In the genomic region with DNA sequence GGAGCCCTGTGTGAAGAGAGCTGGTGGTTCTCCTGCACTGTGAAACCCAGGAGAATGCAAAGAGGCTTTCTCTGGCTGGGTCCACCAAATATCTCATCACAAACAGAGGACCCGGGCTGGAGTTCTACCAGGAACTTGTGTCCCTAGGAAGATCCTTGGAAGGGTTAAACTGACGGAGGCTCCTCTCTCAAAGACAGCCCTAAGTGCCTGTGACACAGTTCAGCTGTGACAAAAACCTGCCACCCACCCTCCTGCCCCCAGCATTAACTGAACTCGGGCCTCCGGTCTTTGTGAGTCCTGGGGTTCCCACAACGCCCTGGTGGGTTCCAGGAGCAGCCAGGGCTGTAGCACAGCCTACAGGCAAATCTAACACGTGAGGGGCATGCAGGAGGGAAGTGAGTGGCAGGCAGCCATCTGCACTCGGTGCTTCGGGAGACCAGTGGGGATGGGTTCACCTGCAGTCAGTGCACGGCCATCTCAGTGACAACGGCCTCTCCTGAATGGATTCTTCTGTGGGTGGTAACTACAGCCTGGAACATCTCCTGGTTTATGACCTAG, we compare ENCODE assay signal across 24 mouse cellular contexts. TPM values are rescaled to one million over a fixed set of nuclear protein-coding genes. Genes with fewer than 3 reads are reported as not detected.
"Had no signal": no experiment of that assay in that cellular context is flagged by ENCODE, and none has a peak within 500 bp of the region (broad histone marks: within the 10 kb centered on the region; RNA-seq: fewer than 3 reads in every experiment).

No protein-coding gene starts in this region.

- H3K36me3 ChIP-seq: limb, embryonic 15.5 days; liver, embryonic 12.5 days; midbrain, embryonic 10.5 days; midbrain, embryonic 12.5 days; neural tube, embryonic 13.5 days; neural tube, embryonic 15.5 days had no signal

- H3K4me1 ChIP-seq: midbrain, embryonic 12.5 days had no signal

- H3K27me3 ChIP-seq: limb, embryonic 15.5 days; neural tube, embryonic 13.5 days; neural tube, embryonic 15.5 days had no signal

- H3K9me3 ChIP-seq: limb, embryonic 15.5 days; liver, embryonic 12.5 days; midbrain, embryonic 10.5 days; midbrain, embryonic 12.5 days; neural tube, embryonic 13.5 days; neural tube, embryonic 15.5 days had no signal

- H3K9ac ChIP-seq: limb, embryonic 15.5 days; liver, embryonic 12.5 days; liver, embryonic 14.5 days; midbrain, embryonic 12.5 days; neural tube, embryonic 13.5 days; neural tube, embryonic 15.5 days had no signal

- ATAC-seq: liver, embryonic 12.5 days; midbrain, embryonic 16.5 days had no signal

- H3K27ac ChIP-seq: limb, embryonic 15.5 days; liver, embryonic 12.5 days; liver, embryonic 14.5 days; midbrain, embryonic 10.5 days; midbrain, embryonic 12.5 days; neural tube, embryonic 13.5 days; neural tube, embryonic 15.5 days had no signal

- H3K4me3 ChIP-seq: limb, embryonic 15.5 days; liver, embryonic 12.5 days; midbrain, embryonic 10.5 days; midbrain, embryonic 12.5 days; myocyte; neural tube, embryonic 13.5 days; neural tube, embryonic 15.5 days had no signal

- H3K4me2 ChIP-seq: limb, embryonic 15.5 days; liver, embryonic 12.5 days; midbrain, embryonic 12.5 days; neural tube, embryonic 13.5 days; neural tube, embryonic 15.5 days had no signal

- DNase-seq: lung, adult 18-20 months; midbrain, embryonic 14.5 days; retina, postnatal 1 day; right cerebral cortex, adult 18-20 months; right cerebral cortex, postnatal 25 days; right cerebral cortex, postnatal 4 days; spleen, adult 18-20 months had no signal

RNA-seq across cellular contexts. Expression of gene Fam240a, which starts 17.1 kb away (rescaled TPM):
- polyA plus RNA-seq: limb, embryonic 15.5 days; liver, adult 2 months; liver, embryonic 12.5 days; liver, embryonic 14.5 days; liver, embryonic 16.5 days; lung, embryonic 16.5 days; midbrain, embryonic 10.5 days; midbrain, embryonic 12.5 days; midbrain, embryonic 14.5 days; midbrain, embryonic 16.5 days; myocyte; neural tube, embryonic 11.5 days; neural tube, embryonic 13.5 days; neural tube, embryonic 15.5 days; small intestine, adult 2 months; stomach, embryonic 14.5 days; stomach, embryonic 16.5 days; urinary bladder, adult 2 months had no signal

RNA-seq across cellular contexts. Expression of gene Prss50, which starts 41.8 kb away (rescaled TPM):
- polyA plus RNA-seq: liver, adult 2 months; lung, embryonic 16.5 days; midbrain, embryonic 12.5 days; neural tube, embryonic 11.5 days; small intestine, adult 2 months; stomach, embryonic 14.5 days; urinary bladder, adult 2 months had no signal

RNA-seq across cellular contexts. Expression of gene Tdgf1, which starts 46.4 kb away (rescaled TPM):
- polyA plus RNA-seq: liver, adult 2 months; liver, embryonic 12.5 days; liver, embryonic 14.5 days; liver, embryonic 16.5 days; lung, embryonic 16.5 days; midbrain, embryonic 12.5 days; midbrain, embryonic 14.5 days; midbrain, embryonic 16.5 days; myocyte; neural tube, embryonic 11.5 days; small intestine, adult 2 months; stomach, embryonic 14.5 days; stomach, embryonic 16.5 days; urinary bladder, adult 2 months had no signal
